Mouse (Mus musculus): ENCODE measurements around the gene Cuedc1. TPM values are rescaled to one million over a fixed set of nuclear protein-coding genes. Genes with fewer than 3 reads are reported as not detected.
A peak's percentile ranks its signal among the peaks of the same experiment; 100 is the strongest.

Gene Cuedc1
- total and polyA plus RNA-seq, 3 experiments: 1.0 to 4.8 TPM; not detected in 1

- no peak overlapping the region for H3K27ac ChIP-seq (ENCODE audit: control insufficient read depth, low read depth, low read length)
- H3K79me2 ChIP-seq (ENCODE audit: control insufficient read depth, insufficient read depth, low read length, poor library complexity): no peaks in the 10 kb centered on the region; the same call in 1 of the 2 replicates
- peaks cover 0 to 15% of the 10 kb centered on the region in 2 experiments; a peak in 3 of 4 replicates for H3K4me1 ChIP-seq (ENCODE audit: control insufficient read depth in 1 of 2, insufficient read depth in 2 of 2, low read length in 2 of 2)
- TF ChIP-seq POLR2AphosphoS5 (IDR thresholded peaks at IDR 0.05; ENCODE audit: borderline replicate concordance, low read depth, low read length) (no peak), KAT2A (conservative IDR thresholded peaks at IDR 0.05; ENCODE audit: low read depth, low read length) (no peak), POLR2AphosphoS2 (IDR thresholded peaks at IDR 0.05; ENCODE audit: low read length) (no peak), NELFE (IDR thresholded peaks at IDR 0.05; ENCODE audit: low read depth, low read length) (no peak), MAX (IDR thresholded peaks at IDR 0.05; ENCODE audit: low read length) (no peak), MAZ (IDR thresholded peaks at IDR 0.05; ENCODE audit: low read depth, low read length) (no peak), ZKSCAN1 (IDR thresholded peaks at IDR 0.05; ENCODE audit: low read depth, low read length) (no peak), ZNF384 (IDR thresholded peaks at IDR 0.05; ENCODE audit: low read depth, low read length) (no peak)
- no peak for DNase-seq (ENCODE audit: low read depth, low spot score)
- no peaks in the 10 kb centered on the region for H3K9me3 ChIP-seq (replicated peaks; ENCODE audit: insufficient read depth, low read length)
- H3K4me3 ChIP-seq (ENCODE audit: control insufficient read depth in 1 of 2, insufficient read depth in 1 of 2, low read depth in 2 of 2, low read length in 2 of 2): no peak overlapping the region
- no peaks in the 10 kb centered on the region; a peak in 1 of 4 replicates for H3K27me3 ChIP-seq (ENCODE audit: control insufficient read depth in 1 of 2, insufficient read depth in 2 of 2, low read length in 2 of 2)
- H3K9ac ChIP-seq (ENCODE audit: control insufficient read depth, low read depth, low read length, poor library complexity, severe bottlenecking): no peak overlapping the region
- H3K36me3 ChIP-seq (ENCODE audit: control insufficient read depth in 1 of 2, insufficient read depth in 2 of 2, low read length in 2 of 2): peaks cover 0 to 4% of the 10 kb centered on the region in 2 experiments; a peak in 2 of 4 replicates
These were observed 62.5 kb downstream of the Cuedc1 start for GRCm38 (mm10) chr11:88160316-88160715.

- Histone ChIP-seq H3K9me3 (replicated peaks; ENCODE audit: insufficient read depth, low read length) (no peaks in the 10 kb centered on the region), H3K27ac (ENCODE audit: control insufficient read depth, low read depth, low read length) (0 out of 2 replicates have a peak overlapping the region, but pooled peaks have one; percentile 6), H3K9ac (ENCODE audit: control insufficient read depth, low read depth, low read length, poor library complexity, severe bottlenecking) (peak overlapping the region; percentile 55), H3K4me1 (ENCODE audit: control insufficient read depth in 1 of 2, insufficient read depth in 2 of 2, low read length in 2 of 2) (peaks cover 0 to 19% of the 10 kb centered on the region in 2 experiments; a peak in 3 of 4 replicates), H3K4me3 (ENCODE audit: control insufficient read depth in 1 of 2, insufficient read depth in 1 of 2, low read depth in 2 of 2, low read length in 2 of 2) (peak overlapping the region; percentile 50 to 84), H3K27me3 (ENCODE audit: control insufficient read depth in 1 of 2, insufficient read depth in 2 of 2, low read length in 2 of 2) (no peaks in the 10 kb centered on the region), H3K79me2 (ENCODE audit: control insufficient read depth, insufficient read depth, low read length, poor library complexity) (no peaks in the 10 kb centered on the region; the same call in 1 of the 2 replicates), H3K36me3 (ENCODE audit: control insufficient read depth in 1 of 2, insufficient read depth in 2 of 2, low read length in 2 of 2) (peaks cover 0 to 4% of the 10 kb centered on the region in 2 experiments; a peak in 2 of 4 replicates)
- DNase-seq (ENCODE audit: low read depth, low spot score): peak; percentile 78
- TF ChIP-seq MXI1 (IDR thresholded peaks at IDR 0.05; ENCODE audit: low read depth, low read length) (peak; percentile 52), MAFK (IDR thresholded peaks at IDR 0.05; ENCODE audit: borderline replicate concordance, low read depth, low read length) (no peak), ETS1 (IDR thresholded peaks at IDR 0.05; ENCODE audit: low read depth, low read length) (peak; percentile 5; the same call in 1 of the 2 replicates), ZNF384 (IDR thresholded peaks at IDR 0.05; ENCODE audit: low read depth, low read length) (peak; percentile 58; the same call in 1 of the 2 replicates), ZMIZ1 (IDR thresholded peaks at IDR 0.05; ENCODE audit: low read depth, low read length) (0 out of 2 replicates have a peak, but pooled peaks have one; percentile 55), UBTF (IDR thresholded peaks at IDR 0.05; ENCODE audit: borderline replicate concordance, insufficient read depth, low read depth, low read length) (no peak), EP300 (IDR thresholded peaks at IDR 0.05; ENCODE audit: low read depth in 1 of 2, low read length in 2 of 2) (0 out of 4 replicates have a peak, but pooled peaks of 1 of the 2 experiments have one; percentile 6), MYC (IDR thresholded peaks at IDR 0.05; ENCODE audit: low read depth, low read length) (0 out of 2 replicates have a peak, but pooled peaks have one; percentile 31), NRF1 (IDR thresholded peaks at IDR 0.05; ENCODE audit: insufficient read depth, low read depth, low read length, poor library complexity, severe bottlenecking) (peak; percentile 44; the same call in 1 of the 2 replicates), SIN3A (IDR thresholded peaks at IDR 0.05; ENCODE audit: low read length) (0 out of 2 replicates have a peak, but pooled peaks have one; percentile 20)
These were observed 63.3 kb downstream of the Cuedc1 start for GRCm38 (mm10) chr11:88161051-88161581.

Measured in MEL (cell line).